Mouse (Mus musculus): ENCODE measurements around the gene Rnf217. TPM values are rescaled to one million over a fixed set of nuclear protein-coding genes. Genes with fewer than 3 reads are reported as not detected.

Rnf217 gene
- polyA plus RNA-seq, 1 experiment from 2014 or later = 2.4 TPM

- H3K27ac ChIP-seq (ENCODE audit: low read depth) = no peak overlapping the region
- no peak overlapping the region for H3K4me2 ChIP-seq
- H3K27me3 ChIP-seq (ENCODE audit: insufficient read depth, low read length) = no peaks in the 10 kb centered on the region
- no peaks in the 10 kb centered on the region for H3K4me1 ChIP-seq (ENCODE audit: insufficient read depth)
- H3K9me3 ChIP-seq (ENCODE audit: low read depth, low read length) = no peaks in the 10 kb centered on the region
- DNase-seq (no peak), ATAC-seq (ENCODE audit: insufficient read depth) (no peak)
- no peak overlapping the region for H3K9ac ChIP-seq
- no peaks in the 10 kb centered on the region for H3K36me3 ChIP-seq (ENCODE audit: insufficient read depth)
- WGBS = 88% methylated on average over 4 of the region's 4 CpGs
- no peak for TF ChIP-seq CTCF (IDR thresholded peaks at IDR 0.05; ENCODE audit: low read depth)
- H3K4me3 ChIP-seq (ENCODE audit: low read depth, low read length) = no peak overlapping the region
Observed at GRCm38 (mm10) chr10:31553302-31553701, 55.7 kb downstream of the Rnf217 start.

GRCm38 (mm10) chr10:31551850-31552249 is 57.1 kb downstream of the Rnf217 start:
- Histone ChIP-seq H3K27ac (ENCODE audit: low read depth) (no peak overlapping the region), H3K9ac (no peak overlapping the region), H3K27me3 (ENCODE audit: insufficient read depth, low read length) (no peaks in the 10 kb centered on the region), H3K4me2 (no peak overlapping the region), H3K4me3 (ENCODE audit: low read depth, low read length) (no peak overlapping the region), H3K9me3 (ENCODE audit: low read depth, low read length) (no peaks in the 10 kb centered on the region), H3K4me1 (ENCODE audit: insufficient read depth) (no peaks in the 10 kb centered on the region), H3K36me3 (ENCODE audit: insufficient read depth) (no peaks in the 10 kb centered on the region)
- no peak for TF ChIP-seq CTCF (IDR thresholded peaks at IDR 0.05; ENCODE audit: low read depth)
- DNase-seq (no peak), ATAC-seq (ENCODE audit: insufficient read depth) (no peak)
- 77% methylated on average over 7 of the region's 7 CpGs for WGBS

- H3K9me3 ChIP-seq (ENCODE audit: low read depth, low read length) = no peaks in the 10 kb centered on the region
- DNase-seq (no peak), ATAC-seq (ENCODE audit: insufficient read depth) (no peak)
- 68% methylated on average over 1 of the region's 1 CpGs for WGBS
- H3K36me3 ChIP-seq (ENCODE audit: insufficient read depth) = no peaks in the 10 kb centered on the region
- H3K4me3 ChIP-seq (ENCODE audit: low read depth, low read length) = no peak overlapping the region
- no peak for TF ChIP-seq CTCF (IDR thresholded peaks at IDR 0.05; ENCODE audit: low read depth)
- no peak overlapping the region for H3K4me2 ChIP-seq
- no peaks in the 10 kb centered on the region for H3K27me3 ChIP-seq (ENCODE audit: insufficient read depth, low read length)
- no peaks in the 10 kb centered on the region for H3K4me1 ChIP-seq (ENCODE audit: insufficient read depth)
- no peak overlapping the region for H3K27ac ChIP-seq (ENCODE audit: low read depth)
- no peak overlapping the region for H3K9ac ChIP-seq
Observed at GRCm38 (mm10) chr10:31551362-31551761, 57.6 kb downstream of the Rnf217 start.

DNA sequence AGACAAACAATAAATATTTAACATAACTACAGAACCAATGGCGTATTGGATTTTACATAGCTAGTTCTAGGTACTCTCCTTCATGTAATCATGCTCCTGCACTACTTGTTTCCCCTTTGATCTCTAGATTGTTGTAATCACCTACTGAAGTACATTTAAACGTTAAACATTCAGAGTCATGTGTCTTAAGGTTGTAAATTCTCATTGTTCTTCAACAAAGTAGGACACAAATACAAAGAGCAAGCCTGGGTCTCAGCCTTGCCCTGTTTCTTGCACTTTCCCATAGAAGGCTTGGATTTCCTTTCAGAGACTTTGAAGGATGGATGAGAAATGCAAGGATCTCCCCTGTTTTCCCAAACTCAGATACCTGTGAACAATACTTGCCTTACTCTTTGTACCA is 61.8 kb downstream of the Rnf217 start:
- Histone ChIP-seq H3K4me2 (no peak overlapping the region), H3K4me1 (ENCODE audit: insufficient read depth) (no peaks in the 10 kb centered on the region), H3K27ac (ENCODE audit: low read depth) (no peak overlapping the region), H3K36me3 (ENCODE audit: insufficient read depth) (no peaks in the 10 kb centered on the region), H3K4me3 (ENCODE audit: low read depth, low read length) (no peak overlapping the region), H3K9ac (no peak overlapping the region), H3K27me3 (ENCODE audit: insufficient read depth, low read length) (no peaks in the 10 kb centered on the region), H3K9me3 (ENCODE audit: low read depth, low read length) (no peaks in the 10 kb centered on the region)
- ATAC-seq (ENCODE audit: insufficient read depth) (no peak), DNase-seq (no peak)
- TF ChIP-seq CTCF (IDR thresholded peaks at IDR 0.05; ENCODE audit: low read depth) = no peak
- WGBS = 53% methylated on average over 2 of the region's 2 CpGs

GRCm38 (mm10) chr10:31544149-31544942 is 64.6 kb downstream of the Rnf217 start:
- DNase-seq (no peak), ATAC-seq (ENCODE audit: insufficient read depth) (no peak)
- no peaks in the 10 kb centered on the region for H3K9me3 ChIP-seq (ENCODE audit: low read depth, low read length)
- 89% methylated on average over 6 of the region's 6 CpGs for WGBS
- no peak overlapping the region for H3K4me2 ChIP-seq
- H3K4me3 ChIP-seq (ENCODE audit: low read depth, low read length) = no peak overlapping the region
- no peaks in the 10 kb centered on the region for H3K4me1 ChIP-seq (ENCODE audit: insufficient read depth)
- H3K36me3 ChIP-seq (ENCODE audit: insufficient read depth) = no peaks in the 10 kb centered on the region
- no peak overlapping the region for H3K9ac ChIP-seq
- H3K27me3 ChIP-seq (ENCODE audit: insufficient read depth, low read length) = no peaks in the 10 kb centered on the region
- TF ChIP-seq CTCF (IDR thresholded peaks at IDR 0.05; ENCODE audit: low read depth) = no peak
- H3K27ac ChIP-seq (ENCODE audit: low read depth) = no peak overlapping the region

- no peaks in the 10 kb centered on the region for H3K27me3 ChIP-seq (ENCODE audit: insufficient read depth, low read length)
- no peak overlapping the region for H3K4me3 ChIP-seq (ENCODE audit: low read depth, low read length)
- H3K27ac ChIP-seq (ENCODE audit: low read depth) = no peak overlapping the region
- ATAC-seq (ENCODE audit: insufficient read depth) = no peak
- H3K9ac ChIP-seq = no peak overlapping the region
- no peak for TF ChIP-seq CTCF (IDR thresholded peaks at IDR 0.05; ENCODE audit: low read depth)
- WGBS = 95% methylated on average over 4 of the region's 4 CpGs
- no peak overlapping the region for H3K4me2 ChIP-seq
- no peaks in the 10 kb centered on the region for H3K36me3 ChIP-seq (ENCODE audit: insufficient read depth)
- DNase-seq = no peak
- 0 out of 2 replicates have a peak, but pooled peaks cover 3% of the 10 kb centered on the region for H3K4me1 ChIP-seq (ENCODE audit: insufficient read depth)
- H3K9me3 ChIP-seq (ENCODE audit: low read depth, low read length) = no peaks in the 10 kb centered on the region
Observed at GRCm38 (mm10) chr10:31540518-31540917, 68.5 kb downstream of the Rnf217 start.

- no peak for TF ChIP-seq CTCF (IDR thresholded peaks at IDR 0.05; ENCODE audit: low read depth)
- 89% methylated on average over 2 of the region's 2 CpGs for WGBS
- Histone ChIP-seq H3K4me2 (no peak overlapping the region), H3K9me3 (ENCODE audit: low read depth, low read length) (no peaks in the 10 kb centered on the region), H3K4me1 (ENCODE audit: insufficient read depth) (0 out of 2 replicates have a peak, but pooled peaks cover 3% of the 10 kb centered on the region), H3K27me3 (ENCODE audit: insufficient read depth, low read length) (no peaks in the 10 kb centered on the region), H3K9ac (no peak overlapping the region), H3K27ac (ENCODE audit: low read depth) (no peak overlapping the region), H3K36me3 (ENCODE audit: insufficient read depth) (no peaks in the 10 kb centered on the region), H3K4me3 (ENCODE audit: low read depth, low read length) (no peak overlapping the region)
- DNase-seq = no peak
- no peak for ATAC-seq (ENCODE audit: insufficient read depth)
Observed at GRCm38 (mm10) chr10:31539351-31539750, 69.6 kb downstream of the Rnf217 start.

Measured in lung, embryonic 14.5 days (tissue).